Mouse (Mus musculus) ovary, adult 10 weeks (tissue): ENCODE data around the gene Chpf. TPM values are rescaled to one million over a fixed set of nuclear protein-coding genes. Genes with fewer than 3 reads are reported as not detected.

ENCODE experiments used
- polyA plus RNA-seq: library from polyadenylated mRNA; stranded (reverse); fragments of 350-450 nt; fragmentation: Illumina TruSeq; extraction: RNeasy Lipid Tissue Mini Kit (QIAGEN cat#74804); gene quantifications from one replicate; pipeline ENCODE4 v1.2.3, GENCODE M21; 2014

Gene Chpf
- 0.77 TPM for polyA plus RNA-seq

DNA sequence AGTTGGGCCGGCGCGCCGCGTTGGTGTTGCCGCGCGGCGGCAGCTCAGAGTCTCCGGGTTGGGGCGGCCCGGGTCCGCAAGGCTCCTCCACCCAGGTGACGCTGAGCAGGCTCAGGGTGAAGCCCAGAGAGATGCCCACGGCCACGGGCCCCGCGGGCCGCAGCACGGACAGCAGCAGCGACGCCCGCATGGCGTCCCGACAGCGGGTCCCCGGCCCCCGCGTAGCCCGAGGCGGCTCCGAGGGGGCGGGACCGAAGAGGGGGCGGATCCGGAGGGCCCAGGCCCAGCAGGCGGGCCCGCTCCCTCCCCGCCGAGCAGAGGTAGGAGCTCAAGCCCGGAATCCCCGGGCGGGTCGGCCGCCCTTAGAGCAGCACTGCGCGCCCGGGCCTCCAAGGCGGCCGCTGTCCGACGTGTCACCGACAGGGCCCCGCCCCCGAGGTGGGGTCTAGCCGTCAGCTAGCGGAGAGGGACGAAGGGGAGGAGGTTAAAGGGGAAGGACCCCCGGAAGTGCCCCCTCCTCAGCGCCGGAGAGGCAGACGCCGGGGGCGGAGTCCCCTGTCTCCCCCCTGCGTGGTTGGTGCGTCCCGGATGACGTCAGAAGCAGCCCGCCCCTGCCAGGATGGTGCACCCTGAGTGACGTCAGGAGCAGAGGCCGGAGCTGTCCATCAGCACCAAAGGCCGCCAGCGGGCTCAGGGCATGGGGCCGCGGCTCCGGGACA, at the start of gene Chpf, which contains the start of gene Tmem198:
Chpf (minus strand) TSS at position 392 of the 719 bp plus-strand sequence.
Tmem198 (plus strand) TSS at position 617 of the 719 bp plus-strand sequence.

DNA sequence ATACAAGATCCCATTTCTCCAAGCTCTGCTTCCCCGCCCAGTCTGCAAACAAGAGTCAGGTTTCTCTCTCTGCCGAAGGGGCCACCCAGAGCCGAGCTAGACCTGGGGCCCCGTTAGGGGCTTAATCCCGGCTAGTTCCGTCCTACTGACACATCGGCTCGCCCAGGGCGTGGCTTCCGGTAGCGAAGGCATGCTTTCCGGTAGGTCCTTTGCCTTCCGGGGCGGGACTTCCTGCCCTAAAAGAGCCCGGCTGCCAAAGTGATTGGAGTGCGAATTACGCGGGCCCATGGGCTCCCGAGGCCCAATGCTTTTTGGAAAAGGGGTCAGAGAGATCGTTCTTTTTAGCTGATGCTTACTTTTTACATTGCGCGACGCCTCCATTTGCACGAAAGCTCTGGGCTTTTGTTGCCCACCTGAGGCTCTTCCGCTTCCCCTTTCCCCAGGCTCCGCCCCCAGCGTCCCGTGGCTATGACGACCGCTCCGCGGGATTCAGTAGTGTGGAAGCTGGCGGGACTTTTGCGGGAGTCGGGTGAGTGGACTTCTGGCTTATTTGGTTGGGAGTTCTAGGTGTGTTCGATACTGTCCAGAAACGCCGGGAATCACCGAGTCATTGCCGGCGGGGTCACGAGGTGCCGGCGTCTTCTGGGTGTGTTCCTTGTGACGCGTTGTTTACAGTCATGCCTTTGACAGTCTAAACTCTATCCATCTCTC, 42.4 kb upstream of the Chpf start, which contains the start of gene Stk11ip:
Stk11ip (plus strand) TSS at position 209 of the 711 bp plus-strand sequence.

DNA sequence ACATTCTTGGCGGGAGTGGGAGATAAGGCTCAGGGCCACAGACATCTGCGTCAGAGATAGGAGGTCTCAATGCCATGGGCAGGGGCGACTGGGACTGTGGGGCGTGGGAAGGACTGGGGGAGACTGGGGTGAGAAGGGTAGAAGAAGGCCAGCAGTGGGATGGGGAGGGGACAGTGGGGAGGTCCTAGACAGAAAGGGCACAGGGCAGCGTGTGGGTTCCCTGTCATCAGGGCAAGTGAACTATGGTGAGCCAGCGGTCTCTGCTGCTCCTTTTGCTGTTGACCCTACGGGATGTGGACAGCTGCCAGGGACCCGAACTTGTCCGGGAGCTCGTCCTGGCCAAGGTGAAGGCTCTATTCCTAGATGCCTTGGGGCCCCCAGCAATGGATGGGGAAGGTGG, 27.9 kb upstream of the Chpf start, which contains the start of gene Inha:
Inha (plus strand) TSS at position 72 of the 400 bp plus-strand sequence.

DNA sequence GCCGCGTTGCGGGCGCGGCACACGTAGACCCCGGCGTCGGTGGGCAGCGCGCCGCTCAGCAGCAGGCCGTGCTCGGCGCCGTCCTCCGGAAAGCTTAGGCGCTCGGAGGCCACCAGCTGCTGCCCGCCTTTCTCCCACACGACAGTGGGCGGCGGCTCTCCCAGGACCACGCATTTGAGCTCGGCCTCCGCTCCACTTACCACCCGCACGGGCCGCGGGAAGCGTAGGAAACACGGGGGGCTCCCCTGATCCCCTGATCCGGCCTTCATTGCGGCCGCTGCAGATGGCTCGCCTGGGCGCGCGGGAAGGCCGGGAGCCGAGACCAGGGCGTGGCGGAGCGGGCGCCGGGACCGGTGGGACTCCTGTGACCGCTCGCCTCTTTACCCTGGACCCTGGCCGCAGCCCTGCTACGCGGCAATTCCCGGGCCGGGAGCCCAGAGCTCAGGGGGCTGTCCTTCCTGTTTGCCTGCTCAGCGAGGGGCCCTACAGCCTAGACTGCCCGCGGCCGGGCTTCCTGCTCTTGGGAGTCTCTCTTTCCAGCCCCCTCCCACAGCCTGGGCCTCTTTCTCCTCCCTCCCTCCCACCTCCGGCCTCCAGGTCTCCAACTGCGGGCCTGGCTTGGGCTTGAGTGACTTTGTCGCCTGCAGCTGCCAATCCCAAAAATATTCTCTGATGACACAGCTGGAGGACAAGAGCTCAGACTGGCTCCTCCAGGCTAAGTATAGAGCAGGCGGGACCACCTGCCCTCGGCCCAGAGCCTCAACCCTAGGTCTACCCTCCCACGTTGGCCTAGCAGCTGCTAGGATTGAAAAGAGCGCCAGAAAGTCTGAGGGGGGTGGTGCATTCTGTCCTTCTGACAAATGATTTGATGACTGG, 27.1 kb upstream of the Chpf start, which contains the start of gene Obsl1:
Obsl1 (minus strand) TSS at position 497 of the 876 bp plus-strand sequence.

DNA sequence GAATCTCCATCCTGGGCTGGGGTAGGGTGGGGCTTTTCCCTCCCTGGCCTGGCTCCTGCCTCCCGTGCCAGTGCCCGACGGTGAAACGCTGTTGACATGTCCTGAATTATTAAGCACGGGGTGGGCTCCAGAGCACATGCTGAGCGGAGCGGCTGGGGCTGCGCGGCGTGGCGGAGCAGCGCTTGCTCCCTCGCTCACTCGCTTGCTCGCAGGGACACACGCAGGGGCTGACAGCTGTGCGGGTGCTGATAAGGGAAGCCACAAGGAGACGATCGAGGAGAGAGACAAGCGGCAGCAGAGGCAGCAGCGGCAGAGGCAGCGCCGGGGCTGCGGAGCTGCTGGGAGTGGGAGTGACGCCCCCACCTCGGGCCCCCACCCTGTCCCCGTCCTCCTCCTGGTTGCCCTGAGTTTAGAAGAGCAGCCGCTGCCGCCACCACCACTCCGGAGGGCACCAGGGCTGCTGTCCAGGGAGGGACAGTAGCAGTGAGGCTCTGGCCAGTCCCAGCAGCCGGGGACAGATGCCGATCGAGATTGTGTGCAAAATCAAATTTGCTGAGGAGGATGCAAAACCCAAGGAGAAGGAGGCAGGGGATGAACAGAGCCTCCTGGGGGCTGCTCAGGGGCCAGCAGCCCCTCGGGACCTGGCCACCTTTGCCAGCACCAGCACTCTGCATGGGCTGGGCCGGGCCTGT, 28.6 kb downstream of the Chpf start, which contains the start of gene Asic4:
Asic4 (plus strand) TSS at position 123 of the 692 bp plus-strand sequence.

DNA sequence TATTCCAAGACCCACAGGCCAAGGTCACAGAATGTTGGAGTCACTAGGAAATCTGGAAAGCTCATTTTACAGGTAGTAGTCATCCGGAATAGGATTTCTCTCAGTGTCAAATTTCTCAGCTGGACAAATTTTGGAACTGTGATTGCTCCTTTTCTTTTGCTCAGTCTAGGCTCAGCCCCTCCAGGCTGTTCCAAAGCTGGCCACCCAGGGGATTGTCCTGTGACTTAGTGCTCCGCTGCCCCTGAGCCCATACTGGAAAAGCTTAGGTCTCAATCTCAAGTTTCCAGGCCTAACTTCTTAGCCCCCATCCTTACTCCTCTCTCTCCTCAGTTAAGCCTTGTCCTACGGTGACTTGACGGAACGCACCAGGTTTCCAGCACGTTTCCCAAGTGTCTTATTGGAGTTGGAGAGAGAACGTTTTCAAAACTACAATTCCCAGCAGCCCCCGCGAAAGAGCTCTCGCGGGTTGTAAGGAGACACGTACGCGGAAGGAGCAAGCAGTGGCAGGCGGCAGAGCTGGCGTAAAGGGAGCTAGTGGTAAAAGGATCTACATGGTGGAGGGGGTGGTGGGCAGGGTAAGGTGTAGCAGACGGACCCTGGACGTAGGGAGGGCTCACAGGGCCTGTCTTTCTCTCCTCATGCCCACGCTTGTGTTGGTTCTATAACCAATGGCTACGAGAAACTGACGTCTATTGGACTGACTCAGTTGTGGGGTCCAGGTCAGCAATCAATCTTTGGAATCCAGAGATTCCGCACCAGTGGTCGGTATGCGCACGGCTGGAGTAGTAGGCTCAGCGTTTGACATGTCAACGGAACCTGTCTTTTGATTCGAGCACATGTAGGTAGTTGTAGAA, 43.4 kb downstream of the Chpf start, which contains the start of gene Gmppa:
Gmppa (plus strand) TSS at position 456 of the 854 bp plus-strand sequence.

Other genes with a start within 250 kb of the Chpf start
- not detected for gene A630095N17Rik, start 247.2 kb downstream of the Chpf start, polyA plus RNA-seq
- 17.7 TPM for gene Dnajb2, start 242.9 kb downstream of the Chpf start, polyA plus RNA-seq
- gene Ptprn, start 214.8 kb downstream of the Chpf start, polyA plus RNA-seq = not detected
- not detected for gene Resp18, start 200.9 kb downstream of the Chpf start, polyA plus RNA-seq
- 3.9 TPM for gene Dnpep, start 161.3 kb downstream of the Chpf start, polyA plus RNA-seq
- 2.7 TPM for gene Des, start 119.0 kb downstream of the Chpf start, polyA plus RNA-seq
- 3.6 TPM for gene Speg, start 104.0 kb downstream of the Chpf start, polyA plus RNA-seq
- gene Gmppa, start 43.4 kb downstream of the Chpf start, polyA plus RNA-seq = 5.9 TPM
- gene Asic4, start 28.9 kb downstream of the Chpf start, polyA plus RNA-seq = not detected
- not detected for gene Tmem198, start 225 bp upstream of the Chpf start, polyA plus RNA-seq
- 5.4 TPM for gene Obsl1, start 27.1 kb upstream of the Chpf start, polyA plus RNA-seq
- 170 TPM for gene Inha, start 27.8 kb upstream of the Chpf start, polyA plus RNA-seq
- 2.5 TPM for gene Stk11ip, start 42.2 kb upstream of the Chpf start, polyA plus RNA-seq
- gene Slc4a3, start 67.0 kb upstream of the Chpf start, polyA plus RNA-seq = 0.31 TPM